Mouse (Mus musculus) small intestine, adult 2 months (tissue): ENCODE results near the gene Glis3.

Experiments used
- CTCF ChIP-seq: fragments of 200-500 bp; IDR thresholded peaks from 2 replicates; pipeline ENCODE4 v1.5.1; 2012; ENCODE audit warnings: low read depth, mild to moderate bottlenecking, control low read depth, inconsistent platforms, low read length, moderate library complexity, mixed read lengths; ENCODE audit not compliant: insufficient replicate concordance, insufficient read length; ENCODE audit errors: extremely low read depth
- POLR2A ChIP-seq: fragments of 200-500 bp; IDR thresholded peaks from 2 replicates; pipeline ENCODE4 v1.6.1; 2012; ENCODE audit warnings: low read depth, mild to moderate bottlenecking, control low read depth, inconsistent platforms, low read length, moderate library complexity

DNA sequence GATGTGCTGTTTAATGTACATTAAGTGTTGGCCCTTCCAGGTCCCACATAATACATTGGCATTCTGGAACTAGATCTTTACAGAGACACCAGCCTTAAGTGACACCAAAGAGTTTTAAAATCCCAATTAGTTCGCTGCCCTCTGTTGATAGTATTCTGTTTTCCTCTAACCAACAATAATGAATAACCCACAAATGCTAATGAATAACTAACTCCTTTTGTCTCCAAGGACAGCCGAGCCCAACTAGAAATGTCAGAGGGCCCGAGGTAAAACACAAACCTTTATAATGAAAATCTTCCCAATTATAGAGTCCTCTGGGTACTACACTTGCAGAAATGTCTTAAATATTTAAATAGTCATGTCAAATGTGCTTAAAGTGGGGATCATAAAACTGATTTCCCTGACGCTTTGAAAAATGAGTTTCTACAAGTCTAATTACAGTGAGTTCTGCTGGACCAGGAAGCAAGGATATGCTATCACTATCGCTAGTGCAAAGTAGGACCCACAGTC lies 22.1 kb downstream of the Glis3 start:
- TF ChIP-seq CTCF (no peak), POLR2A (no peak)
